Comparison of ENCODE assay signal across 21 mouse cellular contexts in genomic region chr6:24569711-24570110, GRCm38 (mm10). TPM values are rescaled to one million over a fixed set of nuclear protein-coding genes. Genes with fewer than 3 reads are reported as not detected.
"Had no signal": no experiment of that assay in that cellular context is flagged by ENCODE, and none has a peak within 500 bp of the region (broad histone marks: within the 10 kb centered on the region; RNA-seq: fewer than 3 reads in every experiment).

No protein-coding gene starts in this region.

- H3K9me3 ChIP-seq: limb, embryonic 12.5 days; neural tube, embryonic 13.5 days had no signal

- H3K27me3 ChIP-seq: limb, embryonic 12.5 days; neural tube, embryonic 13.5 days had no signal

- DNase-seq: kidney, postnatal 10 days; kidney, postnatal 4 days; liver; lung, adult 2 months; lung, postnatal 4 days; right cerebral cortex, adult 18-20 months; right cerebral cortex, postnatal 25 days; thymus, adult 18-20 months; thymus, postnatal 14 days had no signal

- H3K4me2 ChIP-seq: limb, embryonic 12.5 days; neural tube, embryonic 13.5 days had no signal

- H3K9ac ChIP-seq: limb, embryonic 12.5 days; liver, embryonic 14.5 days; neural tube, embryonic 13.5 days had no signal

- ATAC-seq: lung, postnatal 0 days; midbrain, embryonic 16.5 days had no signal

- H3K36me3 ChIP-seq: limb, embryonic 12.5 days; midbrain, embryonic 10.5 days; neural tube, embryonic 13.5 days had no signal

- H3K4me3 ChIP-seq: layer of hippocampus, adult 2 months; limb, embryonic 12.5 days; midbrain, embryonic 10.5 days; neural tube, embryonic 13.5 days had no signal

- H3K4me1 ChIP-seq: limb, embryonic 12.5 days; midbrain, embryonic 10.5 days; neural tube, embryonic 13.5 days had no signal

- H3K27ac ChIP-seq: layer of hippocampus, adult 2 months; limb, embryonic 12.5 days; liver, embryonic 14.5 days; midbrain, embryonic 10.5 days; neural tube, embryonic 13.5 days had no signal

RNA-seq across cellular contexts. Expression of gene Lmod2, which starts 27.9 kb away (rescaled TPM):
- total RNA-seq: layer of hippocampus, adult 2 months; layer of hippocampus, postnatal 10 days; left cerebral cortex, postnatal 36 days; megakaryocyte, adult 5-6 weeks had no signal
- polyA plus RNA-seq: kidney, embryonic 14.5 days; limb, embryonic 12.5 days; midbrain, embryonic 16.5 days; small intestine, adult 2 months had no signal

RNA-seq across cellular contexts. Expression of gene Asb15, which starts 41.8 kb away (rescaled TPM):
- total RNA-seq: layer of hippocampus, adult 2 months; layer of hippocampus, postnatal 10 days; left cerebral cortex, postnatal 36 days; megakaryocyte, adult 5-6 weeks had no signal
- polyA plus RNA-seq: limb, embryonic 12.5 days; midbrain, embryonic 10.5 days; midbrain, embryonic 16.5 days; neural tube, embryonic 13.5 days; small intestine, adult 2 months had no signal

RNA-seq across cellular contexts. Expression of gene Iqub, which starts 54.8 kb away (rescaled TPM):
- total RNA-seq: megakaryocyte, adult 5-6 weeks had no signal
- polyA plus RNA-seq: kidney, embryonic 14.5 days; small intestine, adult 2 months had no signal
